Mouse (Mus musculus): Measurements from ENCODE around the gene Atp2a1. TPM values are rescaled to one million over a fixed set of nuclear protein-coding genes. Genes with fewer than 3 reads are reported as not detected.
"Not testable (repeated sequence)": the region's sequence is repeated elsewhere in the genome, so short reads cannot be mapped to it uniquely, and the experiment has no call there.

Gene Atp2a1
- polyA plus RNA-seq, 1 experiment from 2014 or later = 12.7 TPM

DNA sequence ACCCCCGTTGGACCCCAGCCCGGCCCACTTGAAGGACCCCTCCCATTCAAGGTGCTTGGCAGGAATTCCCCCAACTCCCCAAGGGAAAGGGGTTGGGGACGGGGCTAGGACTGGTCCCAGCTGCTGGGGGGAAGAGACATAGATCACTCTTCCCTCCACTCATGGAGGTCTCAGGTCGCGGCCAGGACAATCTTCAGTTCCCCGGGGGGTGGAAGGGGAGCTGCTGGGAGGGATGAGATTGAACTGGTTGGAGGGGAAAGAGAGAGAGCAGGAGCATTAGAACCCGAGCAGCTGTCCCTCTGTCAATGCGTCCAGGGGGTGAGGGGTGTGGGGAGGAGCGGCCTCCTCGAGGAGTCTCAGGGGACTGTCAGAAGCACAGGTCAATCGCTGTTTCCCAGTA, 29.1 kb upstream of the Atp2a1 start:
- 43% methylated on average over 11 of the region's 11 CpGs for WGBS
- peaks cover 11% of the 10 kb centered on the region for H3K4me1 ChIP-seq
- H3K27ac ChIP-seq (replicated peaks) = no peak overlapping the region
- H3K4me2 ChIP-seq = no peak overlapping the region
- ATAC-seq (ENCODE audit: low FRiP score) = no peak
- no peaks in the 10 kb centered on the region for H3K27me3 ChIP-seq (replicated peaks)
- no peak overlapping the region for H3K9ac ChIP-seq (replicated peaks)
- H3K36me3 ChIP-seq = peaks cover 76% of the 10 kb centered on the region
- H3K9me3 ChIP-seq (replicated peaks) = no peaks in the 10 kb centered on the region
- H3K4me3 ChIP-seq (replicated peaks) = no peak overlapping the region

GRCm38 (mm10) chr7:126491005-126491404, 28.1 kb upstream of the Atp2a1 start:
- H3K4me3 ChIP-seq (replicated peaks) = no peak overlapping the region
- no peak overlapping the region for H3K4me2 ChIP-seq
- H3K36me3 ChIP-seq = peaks cover 67% of the 10 kb centered on the region
- H3K9ac ChIP-seq (replicated peaks) = no peak overlapping the region
- H3K9me3 ChIP-seq (replicated peaks) = no peaks in the 10 kb centered on the region
- peaks cover 14% of the 10 kb centered on the region for H3K4me1 ChIP-seq
- WGBS = 73% methylated on average over 1 of the region's 1 CpGs
- H3K27me3 ChIP-seq (replicated peaks) = no peaks in the 10 kb centered on the region
- ATAC-seq (ENCODE audit: low FRiP score) = no peak
- H3K27ac ChIP-seq (replicated peaks) = no peak overlapping the region

DNA sequence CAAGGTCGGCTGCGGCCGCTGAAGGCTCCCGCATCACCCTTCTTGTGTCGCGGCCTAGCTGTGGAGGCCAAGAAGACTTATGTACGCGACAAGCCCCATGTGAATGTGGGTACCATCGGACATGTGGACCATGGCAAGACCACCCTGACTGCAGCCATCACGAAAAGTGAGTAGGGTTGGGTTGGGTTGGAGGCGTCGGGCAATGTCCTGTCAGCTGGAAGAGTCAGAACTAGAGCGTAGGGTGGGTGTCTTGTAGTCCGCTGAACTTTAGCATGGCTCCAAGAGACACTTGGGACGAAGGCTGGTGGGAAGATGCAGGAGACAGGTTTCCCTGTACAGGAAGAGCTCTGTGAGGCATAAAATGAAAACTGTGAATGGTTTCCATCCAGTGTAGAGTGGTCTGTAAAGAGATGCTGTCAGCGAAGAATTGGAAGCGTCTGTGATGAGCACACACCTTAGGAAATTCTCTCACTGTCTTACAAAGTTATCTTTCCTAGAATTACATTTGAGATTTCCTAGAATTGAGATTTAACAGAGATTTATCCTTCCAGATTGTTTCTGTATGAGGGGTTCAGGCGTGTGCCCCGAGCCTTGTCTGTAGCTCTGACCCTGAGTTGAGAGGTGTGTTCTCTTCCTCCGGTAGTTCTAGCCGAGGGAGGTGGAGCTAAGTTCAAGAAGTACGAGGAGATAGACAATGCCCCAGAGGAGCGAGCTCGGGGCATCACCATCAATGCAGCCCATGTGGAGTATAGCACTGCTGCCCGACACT, 24.9 kb upstream of the Atp2a1 start:
- Histone ChIP-seq H3K27ac (replicated peaks) (peak overlapping the region; percentile 77), H3K36me3 (peaks cover 35% of the 10 kb centered on the region), H3K9ac (replicated peaks) (peak overlapping the region; percentile 73), H3K4me1 (peaks cover 16% of the 10 kb centered on the region), H3K4me2 (peak overlapping the region; percentile 95), H3K4me3 (replicated peaks) (peak overlapping the region; percentile 71)
- not testable (repeated sequence) for H3K27me3 ChIP-seq (replicated peaks); H3K9me3 ChIP-seq (replicated peaks); ATAC-seq (ENCODE audit: low FRiP score)
- WGBS = 18% methylated on average over 25 of the region's 25 CpGs

DNA sequence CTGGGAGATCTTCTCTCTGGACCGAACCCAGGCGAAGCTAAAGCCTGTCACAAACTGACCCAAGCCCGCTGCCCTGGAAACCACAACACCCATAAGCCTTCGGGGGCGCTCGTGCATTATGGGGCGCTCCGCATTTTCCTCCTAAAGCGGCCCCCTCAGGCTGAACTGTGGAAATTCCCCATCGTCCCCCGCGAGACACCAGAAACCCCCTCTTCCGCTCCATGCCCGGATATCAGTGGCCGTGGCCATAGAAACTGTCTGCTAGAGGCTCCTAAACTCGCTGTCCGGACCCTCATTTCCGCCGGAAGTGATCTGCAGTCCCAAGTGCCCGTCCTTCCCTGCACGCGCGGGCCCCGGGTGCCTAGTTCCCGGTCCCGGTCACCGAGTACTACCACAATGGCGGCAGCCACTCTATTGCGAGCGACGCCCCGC, 24.2 kb upstream of the Atp2a1 start, which contains the start of gene Tufm:
Gene Tufm, plus strand, starts transcription at position 310 of the 432 bp plus-strand sequence.
- no peaks in the 10 kb centered on the region for H3K27me3 ChIP-seq (replicated peaks)
- peaks cover 27% of the 10 kb centered on the region for H3K36me3 ChIP-seq
- no peaks in the 10 kb centered on the region for H3K9me3 ChIP-seq (replicated peaks)
- peak within 1 kb of the TSS; percentile 73 for H3K9ac ChIP-seq (replicated peaks)
- WGBS = under 1% methylated on average over 32 of the region's 32 CpGs
- peak; percentile 91 for ATAC-seq (ENCODE audit: low FRiP score)
- peaks cover 22% of the 10 kb centered on the region for H3K4me1 ChIP-seq
- H3K4me2 ChIP-seq = peak within 1 kb of the TSS; percentile 95
- peak within 1 kb of the TSS; percentile 83 for H3K27ac ChIP-seq (replicated peaks)
- peak within 1 kb of the TSS; percentile 71 for H3K4me3 ChIP-seq (replicated peaks)

DNA sequence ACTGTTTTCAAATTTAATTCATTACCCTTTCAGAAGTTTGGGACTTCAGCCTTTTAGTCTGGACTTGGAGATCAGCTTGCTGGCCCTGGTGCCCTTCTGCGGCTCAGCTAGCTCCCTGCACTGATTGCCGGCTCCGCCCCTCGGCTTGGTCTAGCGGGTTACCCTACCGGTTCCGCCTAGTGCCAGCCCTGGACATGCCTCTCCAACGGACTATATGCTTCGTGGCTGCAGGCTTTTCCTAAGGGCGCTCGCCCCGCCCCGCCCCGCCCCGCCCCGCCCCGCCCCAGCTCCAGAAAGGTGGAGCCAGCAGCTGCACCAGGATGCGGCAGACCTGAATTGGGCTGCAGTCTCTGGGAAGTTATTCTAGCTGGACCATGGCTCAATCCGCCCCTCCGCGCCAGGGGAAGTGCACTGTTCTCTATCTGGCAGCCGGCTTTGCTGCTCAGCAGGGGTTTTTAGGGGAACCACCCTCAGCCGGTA, 19.5 kb upstream of the Atp2a1 start:
- Histone ChIP-seq H3K27me3 (replicated peaks) (no peaks in the 10 kb centered on the region; the same call in 1 of the 2 replicates), H3K9ac (replicated peaks) (peak overlapping the region; percentile 51), H3K4me2 (peak overlapping the region; percentile 72), H3K36me3 (no peaks in the 10 kb centered on the region), H3K4me1 (peaks cover 11% of the 10 kb centered on the region), H3K4me3 (replicated peaks) (peak overlapping the region; percentile 35), H3K9me3 (replicated peaks) (no peaks in the 10 kb centered on the region), H3K27ac (replicated peaks) (peak overlapping the region; percentile 71)
- under 1% methylated on average over 23 of the region's 23 CpGs for WGBS
- peak; percentile 39; the same call in 1 of the 2 replicates for ATAC-seq (ENCODE audit: low FRiP score)

- 26% methylated on average over 5 of the region's 5 CpGs for WGBS
- Histone ChIP-seq H3K9ac (replicated peaks) (no peak overlapping the region), H3K27me3 (replicated peaks) (no peaks in the 10 kb centered on the region; the same call in 1 of the 2 replicates), H3K4me3 (replicated peaks) (no peak overlapping the region), H3K9me3 (replicated peaks) (no peaks in the 10 kb centered on the region), H3K36me3 (no peaks in the 10 kb centered on the region), H3K4me1 (peaks cover 10% of the 10 kb centered on the region), H3K27ac (replicated peaks) (no peak overlapping the region), H3K4me2 (no peak overlapping the region)
- ATAC-seq (ENCODE audit: low FRiP score) = no peak
Observed at GRCm38 (mm10) chr7:126481699-126482098, 18.8 kb upstream of the Atp2a1 start.

- Histone ChIP-seq H3K4me2 (peak within 1 kb of the TSS; percentile 95), H3K27ac (replicated peaks) (peak within 1 kb of the TSS; percentile 94), H3K4me3 (replicated peaks) (peak within 1 kb of the TSS; percentile 87), H3K27me3 (replicated peaks) (no peaks in the 10 kb centered on the region), H3K4me1 (peaks cover 35% of the 10 kb centered on the region), H3K9ac (replicated peaks) (peak within 1 kb of the TSS; percentile 98), H3K9me3 (replicated peaks) (no peaks in the 10 kb centered on the region), H3K36me3 (peaks cover 26% of the 10 kb centered on the region)
- peak; percentile 94 for ATAC-seq (ENCODE audit: low FRiP score)
- WGBS = under 1% methylated on average over 53 of the region's 53 CpGs
Observed at GRCm38 (mm10) chr7:126474993-126475581, 12.2 kb upstream of the Atp2a1 start, which contains the start of gene Sh2b1. Gene Sh2b1 (minus strand): TSS chr7:126475424.

GRCm38 (mm10) chr7:126474486-126474955, 11.6 kb upstream of the Atp2a1 start:
- H3K4me1 ChIP-seq = peaks cover 35% of the 10 kb centered on the region
- no peaks in the 10 kb centered on the region for H3K9me3 ChIP-seq (replicated peaks)
- no peaks in the 10 kb centered on the region for H3K27me3 ChIP-seq (replicated peaks)
- WGBS = under 1% methylated on average over 18 of the region's 27 CpGs
- H3K4me3 ChIP-seq (replicated peaks) = peak overlapping the region; percentile 87
- ATAC-seq (ENCODE audit: low FRiP score) = peak; percentile 4; the same call in 1 of the 2 replicates
- peaks cover 32% of the 10 kb centered on the region for H3K36me3 ChIP-seq
- H3K9ac ChIP-seq (replicated peaks) = peak overlapping the region; percentile 98
- H3K4me2 ChIP-seq = peak overlapping the region; percentile 95
- H3K27ac ChIP-seq (replicated peaks) = peak overlapping the region; percentile 94

- H3K4me3 ChIP-seq (replicated peaks) = peak overlapping the region; percentile 87
- ATAC-seq (ENCODE audit: low FRiP score) = no peak
- H3K4me2 ChIP-seq = peak overlapping the region; percentile 95
- no peaks in the 10 kb centered on the region for H3K27me3 ChIP-seq (replicated peaks)
- peaks cover 35% of the 10 kb centered on the region for H3K4me1 ChIP-seq
- 87% methylated on average over 9 of the region's 9 CpGs for WGBS
- H3K9me3 ChIP-seq (replicated peaks) = no peaks in the 10 kb centered on the region
- H3K27ac ChIP-seq (replicated peaks) = no peak overlapping the region
- H3K9ac ChIP-seq (replicated peaks) = peak overlapping the region; percentile 98
- H3K36me3 ChIP-seq = peaks cover 41% of the 10 kb centered on the region
Observed at GRCm38 (mm10) chr7:126473470-126474086, 10.7 kb upstream of the Atp2a1 start.

GRCm38 (mm10) chr7:126472713-126473112, 9.8 kb upstream of the Atp2a1 start:
- H3K36me3 ChIP-seq = peaks cover 50% of the 10 kb centered on the region
- no peak overlapping the region for H3K4me3 ChIP-seq (replicated peaks)
- no peak overlapping the region for H3K27ac ChIP-seq (replicated peaks)
- H3K27me3 ChIP-seq (replicated peaks) = no peaks in the 10 kb centered on the region
- H3K9ac ChIP-seq (replicated peaks) = no peak overlapping the region
- H3K4me1 ChIP-seq = peaks cover 35% of the 10 kb centered on the region
- no peak for ATAC-seq (ENCODE audit: low FRiP score)
- 93% methylated on average over 16 of the region's 16 CpGs for WGBS
- no peaks in the 10 kb centered on the region for H3K9me3 ChIP-seq (replicated peaks)
- no peak overlapping the region for H3K4me2 ChIP-seq

- Histone ChIP-seq H3K27ac (replicated peaks) (no peak overlapping the region), H3K4me3 (replicated peaks) (no peak overlapping the region), H3K4me2 (no peak overlapping the region), H3K4me1 (peaks cover 35% of the 10 kb centered on the region), H3K36me3 (peaks cover 54% of the 10 kb centered on the region), H3K27me3 (replicated peaks) (no peaks in the 10 kb centered on the region), H3K9ac (replicated peaks) (no peak overlapping the region), H3K9me3 (replicated peaks) (no peaks in the 10 kb centered on the region)
- 85% methylated on average over 13 of the region's 13 CpGs for WGBS
- ATAC-seq (ENCODE audit: low FRiP score) = no peak
Observed at GRCm38 (mm10) chr7:126472306-126472705, 9.4 kb upstream of the Atp2a1 start.

Measured in neural tube, embryonic 15.5 days (tissue).